Mouse (Mus musculus) 416B (cell line): ENCODE measurements around the gene Tmtc3.

ENCODE experiments used
- DNase-seq: peaks from one replicate; pipeline ENCODE4 v3.0.0; 2011; ENCODE audit warnings: low read depth

The Tmtc3 gene

DNA sequence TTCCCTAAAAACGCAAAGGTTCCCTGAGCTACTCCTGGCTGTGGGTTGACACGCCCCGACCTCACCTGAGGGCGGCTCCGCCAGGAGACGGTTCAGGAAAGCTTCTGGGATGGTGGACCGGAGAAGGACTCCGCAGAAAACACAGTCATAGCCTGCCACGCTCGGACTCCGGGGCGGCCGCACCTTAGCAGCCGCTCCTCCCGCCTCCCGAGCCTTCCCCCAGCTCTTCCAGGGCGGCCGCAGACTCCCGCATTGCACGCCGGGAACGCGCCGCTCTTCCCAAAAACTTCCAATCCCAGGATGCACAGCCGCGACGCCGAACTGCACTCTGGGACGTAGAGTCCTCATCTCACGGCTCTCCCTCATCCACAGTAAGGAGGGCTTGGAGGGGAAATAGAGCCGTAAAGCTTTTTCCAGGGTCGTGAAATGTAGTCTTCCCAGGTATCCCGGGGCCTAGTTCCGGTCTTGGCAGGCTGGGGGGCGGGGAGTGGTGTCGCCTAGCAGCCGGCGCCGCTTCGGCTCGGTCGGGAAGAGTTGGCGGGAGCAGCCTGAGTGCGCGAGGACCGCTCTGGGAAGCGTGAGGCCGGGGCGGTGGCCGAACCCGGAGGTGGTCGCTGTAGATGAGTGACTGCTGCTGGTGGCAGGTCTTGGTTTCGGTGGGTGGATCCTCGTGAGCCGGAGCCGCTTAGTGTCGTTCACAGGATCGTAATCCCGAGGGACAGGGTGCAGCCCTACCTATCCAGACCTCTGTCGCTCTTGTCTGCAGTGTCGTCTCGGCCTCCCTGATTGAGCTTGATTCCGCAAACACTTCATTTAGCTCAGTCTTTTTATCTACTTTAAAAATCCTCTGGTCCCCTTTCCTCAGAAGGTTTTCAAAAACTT lies at the start of gene Tmtc3, which contains the start of gene Cep290:
Tmtc3 (minus strand) TSS at position 254 of the 882 bp plus-strand sequence.
Cep290 (plus strand) TSS at position 462 of the 882 bp plus-strand sequence.
- peak; percentile 96 for DNase-seq

DNA sequence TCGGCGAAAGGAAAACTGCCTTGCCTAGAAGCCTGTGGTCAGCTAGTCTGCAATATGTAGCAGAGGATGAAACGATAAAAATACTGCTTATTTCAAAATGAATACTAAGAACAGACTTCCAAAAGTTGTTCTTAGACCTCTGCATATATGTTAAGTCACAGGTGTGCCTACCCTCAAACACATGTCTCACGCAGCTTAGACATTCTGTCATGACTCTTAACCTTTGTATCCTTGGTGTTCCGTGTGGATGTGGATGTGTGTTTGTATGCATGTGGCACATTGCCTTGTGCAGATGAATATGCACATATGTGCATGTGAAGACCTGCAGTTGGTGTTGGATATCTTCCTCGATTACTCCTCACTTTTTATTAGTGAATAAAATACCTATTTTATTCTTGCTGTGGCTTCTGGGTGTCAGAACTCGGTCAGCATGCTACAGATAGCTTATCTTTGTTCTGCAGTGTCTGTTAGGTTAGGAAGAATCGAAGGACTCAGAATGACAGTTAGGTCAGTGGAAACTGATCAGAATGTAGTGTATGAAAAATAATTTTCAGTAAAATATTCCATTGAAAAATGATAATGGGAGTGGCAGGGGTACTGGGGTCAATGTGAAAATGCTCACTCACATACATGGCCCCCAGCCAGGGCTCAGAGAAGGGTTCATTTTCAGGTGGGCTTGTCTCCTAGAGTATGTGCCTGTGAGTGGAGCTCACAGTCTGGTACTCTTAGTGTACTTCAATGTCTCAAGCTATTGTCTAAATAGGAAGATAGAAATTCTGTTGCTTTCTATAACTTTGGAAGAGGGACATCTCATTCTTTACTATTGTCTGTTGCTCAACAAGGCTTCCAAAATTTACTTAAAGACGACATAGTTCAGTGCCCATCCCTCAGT lies 37.6 kb upstream of the Tmtc3 start:
- no peak for DNase-seq

DNA sequence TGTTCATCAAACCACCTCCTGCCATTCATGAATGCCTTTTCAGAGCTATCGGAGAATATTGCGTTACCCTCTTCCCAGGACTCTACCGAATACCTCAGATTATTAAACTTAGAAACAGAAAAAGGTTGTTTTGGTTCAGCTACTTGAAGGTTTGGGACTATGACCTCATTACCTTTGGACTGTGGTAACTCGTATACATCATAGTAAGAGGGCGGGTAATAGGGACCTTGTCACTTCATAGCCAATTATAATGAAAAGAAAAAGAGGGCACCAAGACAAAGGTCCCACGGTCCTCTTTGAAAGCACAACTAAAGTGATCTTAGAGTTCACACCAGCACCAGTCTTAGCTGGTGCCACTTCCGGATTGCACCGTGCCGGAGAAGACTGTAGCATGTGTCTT lies 35.2 kb upstream of the Tmtc3 start:
- DNase-seq: no peak

DNA sequence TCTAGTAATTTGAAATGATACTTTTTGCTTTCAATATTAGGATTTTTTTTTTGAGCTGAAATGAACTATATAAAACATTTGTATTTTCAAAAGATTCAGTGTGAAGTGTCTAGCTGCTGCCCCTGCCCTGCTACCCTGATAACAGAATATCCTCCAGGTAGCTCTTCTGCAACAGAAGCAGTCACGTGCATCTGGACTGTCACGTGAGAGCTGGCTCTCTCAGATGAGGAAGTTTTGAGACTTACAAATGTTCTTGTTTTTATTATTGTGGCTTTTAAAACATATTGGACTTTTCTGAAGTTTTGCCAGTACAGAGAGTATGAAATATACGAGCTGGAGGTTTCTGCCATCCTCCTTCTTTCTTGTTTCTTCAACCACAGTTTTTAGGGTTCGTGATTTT lies 34.5 kb upstream of the Tmtc3 start:
- no peak for DNase-seq

DNA sequence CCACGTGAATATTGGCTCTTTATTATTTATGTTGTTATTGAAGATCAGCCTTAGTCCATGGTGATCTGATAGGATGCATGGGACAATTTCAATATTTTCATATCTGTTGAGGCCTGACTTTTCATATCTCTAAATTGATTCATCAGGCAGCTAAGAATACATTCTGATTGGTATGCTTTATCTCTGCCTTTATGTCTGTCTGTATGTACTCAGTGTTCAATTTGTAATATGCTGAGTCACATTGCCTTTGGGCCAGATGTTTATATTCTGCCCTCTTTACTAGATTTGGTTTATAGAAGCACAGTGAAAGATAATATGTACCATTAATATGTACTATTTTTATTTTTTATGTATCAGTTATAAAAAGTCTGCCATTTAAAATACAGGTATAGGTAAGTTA lies 21.0 kb upstream of the Tmtc3 start:
- no peak for DNase-seq

DNA sequence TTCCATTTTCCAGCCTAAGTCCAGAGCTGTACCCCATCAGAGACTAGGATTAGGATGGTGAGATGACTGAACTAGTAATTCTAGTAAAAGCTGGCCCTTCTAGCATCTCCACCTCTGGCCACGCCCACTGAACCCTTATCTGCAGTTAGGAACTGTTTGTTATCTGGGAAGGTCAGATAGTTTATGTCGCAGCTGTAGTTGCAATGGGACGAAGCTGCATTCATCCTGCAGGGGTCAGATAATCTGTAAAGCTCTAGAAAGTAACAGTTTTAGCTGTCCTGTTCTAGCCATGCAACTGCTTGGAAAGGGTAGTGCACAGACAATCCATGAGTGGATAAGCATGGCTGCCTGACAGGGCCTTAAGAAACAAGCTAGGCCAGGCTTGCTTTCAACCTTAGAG lies 11.2 kb upstream of the Tmtc3 start:
- DNase-seq: no peak

DNA sequence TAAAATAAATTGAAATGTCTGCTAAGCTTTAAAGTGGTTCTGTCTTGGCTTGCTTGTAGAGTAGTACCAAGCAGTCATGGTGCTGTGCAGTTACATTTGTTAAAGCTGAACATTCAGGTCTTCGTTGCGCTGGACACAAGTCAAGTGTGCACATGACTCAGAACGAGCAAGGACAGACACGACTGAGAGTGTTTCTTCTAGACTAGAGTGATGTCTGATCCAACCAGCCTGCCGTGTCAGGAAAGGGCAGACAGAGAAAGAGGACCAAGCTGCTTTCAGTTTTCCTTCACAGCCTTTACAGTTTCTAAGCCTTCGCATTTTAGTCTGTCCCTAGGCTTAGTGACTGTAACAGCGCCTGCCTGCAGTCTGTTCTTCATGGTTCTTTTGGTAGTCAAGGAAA lies 4.8 kb upstream of the Tmtc3 start:
- DNase-seq: no peak

DNA sequence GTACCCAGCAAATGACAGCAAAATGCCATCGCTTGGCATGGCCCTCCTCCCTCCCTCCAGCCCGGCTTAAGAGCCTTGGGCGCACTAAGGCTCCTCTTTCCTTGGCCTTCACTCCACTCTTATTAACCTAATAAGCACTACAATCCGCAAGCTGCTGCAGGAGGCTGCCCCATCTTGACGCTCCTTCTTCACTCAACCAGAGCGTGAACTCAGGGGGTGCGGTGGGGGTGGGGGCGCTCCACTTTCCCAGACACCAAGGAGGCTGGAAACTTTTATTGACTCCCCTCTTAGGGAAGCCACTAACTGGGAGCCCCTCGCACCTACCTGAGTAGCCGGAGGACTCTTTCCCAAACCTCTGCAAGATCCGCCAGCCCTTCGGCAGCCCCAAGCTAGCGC lies 451 bp downstream of the Tmtc3 start:
- peak; percentile 43 for DNase-seq

DNA sequence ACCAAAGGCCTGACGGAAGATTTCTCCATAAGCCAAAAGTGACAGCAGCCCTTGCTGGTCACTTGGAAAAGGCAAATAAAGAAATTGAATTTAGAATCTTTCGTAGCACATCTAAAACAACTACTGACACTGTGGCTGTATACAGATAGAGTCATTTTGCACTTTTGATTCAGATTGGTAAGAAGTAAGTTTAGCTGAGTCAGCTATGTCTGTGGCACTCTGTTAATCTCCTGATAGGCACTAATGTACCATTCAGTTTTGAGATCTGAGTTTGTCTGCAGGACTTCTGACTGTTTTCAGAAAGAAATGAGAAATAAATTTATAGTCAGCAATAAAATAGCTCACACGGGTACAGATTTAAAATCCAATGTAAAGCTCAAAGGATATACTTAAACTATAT lies 7.6 kb downstream of the Tmtc3 start:
- DNase-seq: no peak

DNA sequence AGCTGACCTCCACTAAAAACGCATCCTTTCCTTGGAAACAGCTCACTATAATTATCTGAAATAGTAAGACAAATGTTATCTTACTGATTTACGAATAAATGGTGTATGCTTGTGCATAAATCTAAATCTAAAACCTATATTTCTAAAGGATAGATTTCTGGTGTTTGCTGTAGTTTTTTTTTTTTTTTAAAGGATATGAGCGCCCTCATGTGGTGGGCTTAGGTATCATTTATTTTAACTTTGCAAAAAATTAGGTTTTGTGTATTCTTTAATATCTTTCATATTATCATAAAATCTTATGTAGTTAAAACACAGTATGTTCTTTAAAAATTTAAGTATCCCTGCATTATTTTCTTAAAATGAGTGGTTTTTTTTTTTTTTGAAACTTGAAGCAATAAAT lies 12.1 kb downstream of the Tmtc3 start:
- peak; percentile 37 for DNase-seq

DNA sequence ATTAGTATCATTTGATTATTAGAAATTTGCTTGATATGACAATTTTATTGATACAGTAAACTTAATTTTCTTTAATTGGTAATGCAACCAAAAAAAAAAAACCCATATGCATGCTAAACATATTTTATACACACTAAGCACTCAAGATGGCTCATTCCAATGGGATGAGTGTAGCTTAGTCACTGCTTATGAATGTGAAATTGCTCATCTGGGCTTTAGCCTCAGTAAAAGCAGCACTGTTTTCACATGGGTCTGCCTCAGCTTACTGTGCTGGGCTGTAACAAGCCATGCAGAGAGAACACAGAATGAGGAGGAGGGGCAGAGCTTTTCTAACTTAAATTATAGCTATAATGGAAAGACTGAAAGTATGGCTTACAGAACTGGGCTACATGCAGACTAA lies 26.6 kb downstream of the Tmtc3 start:
- no peak for DNase-seq

DNA sequence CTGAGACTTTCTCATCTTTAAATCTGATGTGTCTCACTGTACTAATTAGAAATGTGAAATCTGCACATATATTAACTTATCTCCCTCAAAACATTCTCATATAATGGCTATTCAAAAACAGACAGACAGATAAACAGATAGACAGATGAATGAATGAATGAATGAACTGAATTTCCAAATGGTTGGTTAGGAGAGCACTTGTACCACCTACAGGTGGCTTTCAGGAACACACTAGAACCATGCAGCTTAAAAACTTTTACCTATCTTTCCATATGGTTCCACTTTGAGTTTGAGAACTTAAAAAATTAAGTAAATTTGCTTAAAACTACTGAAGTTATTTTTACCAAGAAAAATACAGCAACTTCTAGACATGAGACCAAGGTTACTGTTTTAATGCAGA lies 37.8 kb downstream of the Tmtc3 start:
- DNase-seq: peak; percentile 8

DNA sequence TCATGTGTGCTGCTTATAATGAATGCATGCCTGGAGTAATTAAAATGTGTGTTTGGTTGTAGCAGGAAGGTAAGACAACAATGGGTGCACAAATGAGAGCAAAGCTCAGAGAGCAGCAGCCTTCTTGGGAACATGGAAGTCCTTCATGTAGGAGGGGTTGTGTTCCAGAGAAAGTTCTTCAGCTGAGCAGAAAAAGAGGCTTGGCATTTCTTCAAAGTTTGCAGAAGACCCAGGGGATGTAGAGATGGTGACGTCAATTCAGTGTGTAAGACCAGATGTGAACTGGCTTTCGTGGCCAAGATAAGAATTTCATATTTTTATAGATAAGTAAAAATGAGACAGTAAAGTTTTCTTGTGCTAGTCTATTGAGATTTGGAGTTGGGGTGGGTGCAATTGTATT lies 59.6 kb downstream of the Tmtc3 start:
- no peak for DNase-seq

DNA sequence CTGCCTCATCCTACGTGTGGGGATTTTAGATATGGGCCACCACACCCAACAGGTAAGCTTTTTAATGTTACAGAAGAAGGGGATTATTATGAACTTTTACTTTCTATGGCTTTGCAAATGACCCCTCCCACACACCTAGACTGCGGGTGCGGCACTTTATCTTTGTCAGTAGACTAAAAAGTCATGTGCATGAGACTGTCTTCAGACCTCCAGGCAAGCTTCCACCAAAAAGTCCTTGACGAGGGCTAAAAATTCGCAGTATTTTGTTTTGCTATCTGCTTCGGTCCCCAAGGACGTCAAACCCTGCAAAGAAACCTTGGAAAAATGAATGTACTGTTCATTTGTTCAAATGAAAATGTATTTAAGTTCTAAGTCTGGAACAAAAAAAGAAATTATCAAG lies 71.6 kb downstream of the Tmtc3 start:
- no peak for DNase-seq

DNA sequence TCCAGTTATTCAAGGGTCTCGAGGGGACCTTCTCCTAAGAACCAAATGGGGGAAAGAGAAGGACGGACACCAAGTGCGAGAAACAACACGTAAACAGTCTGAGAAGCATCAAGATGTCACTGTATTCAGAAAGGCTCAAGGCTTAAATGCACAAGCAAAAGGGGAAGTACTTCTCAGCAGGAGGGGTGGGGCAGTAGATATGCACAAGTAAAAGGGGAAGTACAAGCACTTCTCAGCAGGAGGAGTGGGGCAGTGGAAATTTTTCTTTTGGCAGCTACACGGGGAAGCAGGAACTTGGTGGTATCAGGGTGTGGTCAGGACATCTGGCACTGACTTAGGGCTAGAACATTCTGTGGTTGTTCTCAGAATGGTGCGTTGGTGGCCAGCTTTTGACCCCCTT lies 84.8 kb downstream of the Tmtc3 start:
- peak; percentile 28 for DNase-seq
